Mouse (Mus musculus): ENCODE measurements at regions not wholly inside any gene's neighbourhood (a gene's known extent, or its start where the extent isn't known, plus 50 kb on each side); places are given as distances from the start of the nearest gene placed in this dataset.

- TF ChIP-seq POLR2A (IDR thresholded peaks at IDR 0.05; ENCODE audit: low read depth, low read length) (no peak), CTCF (IDR thresholded peaks at IDR 0.05; ENCODE audit: borderline replicate concordance, insufficient read depth, low read length) (no peak)
These were observed 390.3 kb upstream of the Hsf2 start for GRCm38 (mm10) chr10:57095920-57096319.
